Mouse (Mus musculus): Measurements from ENCODE around the gene Kcnc4. TPM values are rescaled to one million over a fixed set of nuclear protein-coding genes. Genes with fewer than 3 reads are reported as not detected.

Gene Kcnc4
- polyA plus RNA-seq (2015; fragmentation: Nextera tagmentation; extraction: Ambion mirVana) = not detected in 2 replicates

- Histone ChIP-seq H3K4me1 (replicated peaks) (peaks cover 16% of the 10 kb centered on the region; the same call in 1 of the 2 replicates), H3K4me3 (replicated peaks) (peak within 1 kb of the TSS; percentile 37), H3K27me3 (peaks cover 89% of the 10 kb centered on the region), H3K9ac (no peak within 1 kb of the TSS), H3K4me2 (peak within 1 kb of the TSS; percentile 51), H3K9me3 (replicated peaks) (no peaks in the 10 kb centered on the region), H3K27ac (no peak within 1 kb of the TSS), H3K36me3 (no peaks in the 10 kb centered on the region)
- WGBS (ENCODE audit: insufficient replicate concordance) = 2% methylated on average over 66 of the region's 68 CpGs
- ATAC-seq (ENCODE audit: low read depth) (no peak), DNase-seq (no peak)
Measured at GRCm38 (mm10) chr3:107459196-107459772, at the start of gene Kcnc4. TSS of gene Kcnc4 (minus strand) at chr3:107459552.

GRCm38 (mm10) chr3:107508696-107509095 lies 49.3 kb upstream of the Kcnc4 start:
- Histone ChIP-seq H3K4me3 (replicated peaks) (no peak overlapping the region), H3K9ac (no peak overlapping the region), H3K4me2 (no peak overlapping the region), H3K4me1 (replicated peaks) (no peaks in the 10 kb centered on the region), H3K9me3 (replicated peaks) (no peaks in the 10 kb centered on the region), H3K36me3 (no peaks in the 10 kb centered on the region), H3K27me3 (no peaks in the 10 kb centered on the region), H3K27ac (no peak overlapping the region)
- DNase-seq (no peak), ATAC-seq (ENCODE audit: low read depth) (no peak)
- WGBS (ENCODE audit: insufficient replicate concordance) = 49% methylated on average over 8 of the region's 8 CpGs

- Histone ChIP-seq H3K27ac (no peak overlapping the region), H3K4me3 (replicated peaks) (no peak overlapping the region), H3K27me3 (no peaks in the 10 kb centered on the region), H3K4me2 (no peak overlapping the region), H3K36me3 (no peaks in the 10 kb centered on the region), H3K9ac (no peak overlapping the region), H3K9me3 (replicated peaks) (no peaks in the 10 kb centered on the region), H3K4me1 (replicated peaks) (no peaks in the 10 kb centered on the region)
- 65% methylated on average over 9 of the region's 9 CpGs for WGBS (ENCODE audit: insufficient replicate concordance)
- no peak for DNase-seq
- ATAC-seq (ENCODE audit: low read depth) = no peak
Measured at GRCm38 (mm10) chr3:107507966-107508365, 48.6 kb upstream of the Kcnc4 start.

- no peak for ATAC-seq (ENCODE audit: low read depth)
- Histone ChIP-seq H3K4me2 (no peak overlapping the region), H3K27me3 (no peaks in the 10 kb centered on the region), H3K9me3 (replicated peaks) (no peaks in the 10 kb centered on the region), H3K4me1 (replicated peaks) (no peaks in the 10 kb centered on the region), H3K9ac (no peak overlapping the region), H3K27ac (no peak overlapping the region), H3K36me3 (no peaks in the 10 kb centered on the region), H3K4me3 (replicated peaks) (no peak overlapping the region)
- no peak for DNase-seq
- 55% methylated on average over 4 of the region's 4 CpGs for WGBS (ENCODE audit: insufficient replicate concordance)
Measured at GRCm38 (mm10) chr3:107506531-107506930, 47.2 kb upstream of the Kcnc4 start.

DNA sequence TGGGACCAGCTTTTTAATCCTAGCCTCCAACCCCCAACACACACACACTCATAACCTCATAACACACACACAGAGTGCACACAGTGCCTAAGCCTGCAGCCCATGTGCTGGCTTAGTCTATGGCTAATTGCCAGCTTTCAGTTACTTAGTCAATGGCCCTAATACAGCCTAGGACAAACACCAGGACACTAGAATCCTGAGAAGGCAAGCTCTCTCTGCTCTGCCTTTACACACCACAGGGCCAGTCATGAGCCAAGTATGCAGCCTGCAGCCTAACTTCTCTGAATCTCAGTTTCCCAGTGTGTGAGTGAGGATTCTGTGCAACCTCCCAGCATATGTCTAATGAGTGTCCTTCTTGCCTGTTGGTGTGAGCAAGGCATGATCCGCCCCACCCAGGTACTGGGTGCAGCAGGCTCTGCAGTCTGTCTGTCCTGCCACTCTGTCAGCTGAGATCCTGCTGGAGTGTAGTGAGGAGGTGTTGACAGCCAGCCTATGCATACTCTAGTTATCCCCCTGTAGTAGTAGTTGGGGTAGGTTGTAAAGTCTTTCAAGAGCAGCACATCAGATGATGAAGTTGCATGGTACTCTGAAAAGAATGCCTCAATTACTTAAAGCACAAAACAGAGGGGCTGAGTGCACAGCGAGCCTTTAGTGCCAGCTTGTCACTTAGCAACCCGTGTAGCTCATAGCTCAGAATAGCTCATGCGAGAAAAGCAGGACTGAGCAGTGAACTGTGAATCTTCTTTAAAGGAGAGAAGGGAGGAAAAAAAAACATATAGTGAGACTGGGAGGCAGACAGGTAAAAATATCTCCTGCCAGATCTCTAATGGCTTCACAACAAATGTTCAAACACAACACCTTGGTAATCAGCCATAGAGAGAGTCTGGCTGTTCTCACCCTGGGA lies 46.4 kb upstream of the Kcnc4 start:
- Histone ChIP-seq H3K27ac (no peak overlapping the region), H3K36me3 (no peaks in the 10 kb centered on the region), H3K9ac (no peak overlapping the region), H3K27me3 (no peaks in the 10 kb centered on the region), H3K4me3 (replicated peaks) (no peak overlapping the region), H3K4me1 (replicated peaks) (no peaks in the 10 kb centered on the region), H3K9me3 (replicated peaks) (no peaks in the 10 kb centered on the region), H3K4me2 (no peak overlapping the region)
- no peak for ATAC-seq (ENCODE audit: low read depth)
- WGBS (ENCODE audit: insufficient replicate concordance) = 67% methylated on average over 4 of the region's 4 CpGs
- DNase-seq = no peak

GRCm38 (mm10) chr3:107504542-107504941 lies 45.2 kb upstream of the Kcnc4 start:
- H3K9ac ChIP-seq = no peak overlapping the region
- no peaks in the 10 kb centered on the region for H3K9me3 ChIP-seq (replicated peaks)
- 30% methylated on average over 1 of the region's 1 CpGs for WGBS (ENCODE audit: insufficient replicate concordance)
- no peak overlapping the region for H3K27ac ChIP-seq
- no peak overlapping the region for H3K4me3 ChIP-seq (replicated peaks)
- ATAC-seq (ENCODE audit: low read depth) (no peak), DNase-seq (no peak)
- H3K36me3 ChIP-seq = no peaks in the 10 kb centered on the region
- H3K4me1 ChIP-seq (replicated peaks) = no peaks in the 10 kb centered on the region
- no peak overlapping the region for H3K4me2 ChIP-seq
- no peaks in the 10 kb centered on the region for H3K27me3 ChIP-seq

DNA sequence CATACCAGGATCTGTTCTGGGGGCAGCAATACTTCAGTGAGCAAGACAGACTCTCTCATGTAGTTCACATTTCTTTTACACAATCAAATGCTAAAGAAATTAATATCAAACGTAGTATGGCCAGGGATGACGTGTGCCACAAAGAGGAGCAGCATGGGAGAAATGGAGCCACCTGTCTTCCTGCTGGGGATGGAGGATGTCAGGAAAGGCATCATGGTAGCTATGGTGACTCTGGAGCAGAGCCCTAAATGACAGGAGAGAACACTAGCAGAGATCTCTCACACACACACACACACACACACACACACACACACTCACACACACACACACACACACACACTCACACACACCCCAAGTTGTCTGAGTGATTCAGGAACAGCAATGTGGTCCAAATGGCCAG lies 44.4 kb upstream of the Kcnc4 start:
- Histone ChIP-seq H3K36me3 (no peaks in the 10 kb centered on the region), H3K27me3 (no peaks in the 10 kb centered on the region), H3K4me1 (replicated peaks) (no peaks in the 10 kb centered on the region), H3K4me3 (replicated peaks) (no peak overlapping the region), H3K9me3 (replicated peaks) (no peaks in the 10 kb centered on the region), H3K4me2 (no peak overlapping the region), H3K9ac (no peak overlapping the region), H3K27ac (no peak overlapping the region)
- WGBS (ENCODE audit: insufficient replicate concordance) = 42% methylated on average over 2 of the region's 2 CpGs
- ATAC-seq (ENCODE audit: low read depth) (no peak), DNase-seq (no peak)

DNA sequence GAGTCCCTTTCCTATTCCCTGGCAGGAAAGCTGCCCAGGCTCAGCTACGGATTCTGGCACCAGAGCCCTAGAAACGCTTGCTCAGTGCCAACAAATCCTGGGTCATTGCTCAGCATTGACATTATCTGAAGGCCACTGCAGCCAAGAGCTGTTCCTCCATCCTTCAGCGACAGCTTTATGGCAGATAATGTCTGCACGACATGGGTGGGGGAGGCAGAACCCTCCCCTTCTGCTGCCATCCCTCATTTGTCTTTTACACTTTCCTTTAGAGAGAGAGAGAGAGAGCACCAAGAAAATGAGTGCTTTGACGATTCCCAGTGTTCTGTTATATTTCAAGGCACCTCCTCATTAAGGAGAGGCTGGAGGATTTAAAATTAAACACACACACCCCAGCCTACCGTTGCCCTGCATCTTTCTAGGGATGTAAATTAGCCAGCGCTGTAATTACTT lies 42.4 kb upstream of the Kcnc4 start:
- Histone ChIP-seq H3K27ac (no peak overlapping the region), H3K4me3 (replicated peaks) (no peak overlapping the region), H3K4me2 (no peak overlapping the region), H3K9ac (no peak overlapping the region), H3K27me3 (no peaks in the 10 kb centered on the region), H3K9me3 (replicated peaks) (no peaks in the 10 kb centered on the region), H3K36me3 (no peaks in the 10 kb centered on the region), H3K4me1 (replicated peaks) (no peaks in the 10 kb centered on the region)
- WGBS (ENCODE audit: insufficient replicate concordance) = 43% methylated on average over 7 of the region's 7 CpGs
- DNase-seq (no peak), ATAC-seq (ENCODE audit: low read depth) (no peak)

DNA sequence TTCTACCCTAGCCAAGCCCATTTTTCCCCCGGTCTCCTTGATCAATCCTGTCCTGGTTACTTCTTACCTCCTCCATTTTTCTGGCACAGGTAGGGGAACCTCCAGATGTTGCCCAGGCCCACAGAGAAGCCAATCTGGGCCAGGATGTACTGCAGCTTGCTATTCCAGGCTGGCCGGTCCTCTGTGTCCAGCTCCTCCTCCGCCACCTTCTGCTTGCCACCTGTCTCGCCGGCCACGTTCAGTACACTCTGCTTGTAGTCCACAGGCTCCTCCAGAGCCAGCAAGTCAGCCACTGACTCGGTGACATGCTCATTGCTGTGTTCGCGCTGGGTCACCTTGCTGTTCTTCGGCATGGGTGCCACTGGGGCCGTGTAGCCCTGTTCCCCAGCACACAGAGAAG lies 40.9 kb upstream of the Kcnc4 start:
- H3K9ac ChIP-seq = no peak overlapping the region
- ATAC-seq (ENCODE audit: low read depth) = no peak
- no peak overlapping the region for H3K4me3 ChIP-seq (replicated peaks)
- H3K4me1 ChIP-seq (replicated peaks) = no peaks in the 10 kb centered on the region
- no peak for DNase-seq
- H3K4me2 ChIP-seq = no peak overlapping the region
- 80% methylated on average over 11 of the region's 11 CpGs for WGBS (ENCODE audit: insufficient replicate concordance)
- no peaks in the 10 kb centered on the region for H3K36me3 ChIP-seq
- H3K27me3 ChIP-seq = no peaks in the 10 kb centered on the region
- H3K27ac ChIP-seq = no peak overlapping the region
- H3K9me3 ChIP-seq (replicated peaks) = no peaks in the 10 kb centered on the region

GRCm38 (mm10) chr3:107496086-107496850 lies 36.9 kb upstream of the Kcnc4 start:
- Histone ChIP-seq H3K4me1 (replicated peaks) (no peaks in the 10 kb centered on the region), H3K36me3 (no peaks in the 10 kb centered on the region), H3K4me3 (replicated peaks) (no peak overlapping the region), H3K27ac (no peak overlapping the region), H3K4me2 (no peak overlapping the region), H3K27me3 (no peaks in the 10 kb centered on the region), H3K9ac (no peak overlapping the region), H3K9me3 (replicated peaks) (no peaks in the 10 kb centered on the region)
- WGBS (ENCODE audit: insufficient replicate concordance) = 63% methylated on average over 13 of the region's 13 CpGs
- no peak for DNase-seq
- ATAC-seq (ENCODE audit: low read depth) = no peak

DNA sequence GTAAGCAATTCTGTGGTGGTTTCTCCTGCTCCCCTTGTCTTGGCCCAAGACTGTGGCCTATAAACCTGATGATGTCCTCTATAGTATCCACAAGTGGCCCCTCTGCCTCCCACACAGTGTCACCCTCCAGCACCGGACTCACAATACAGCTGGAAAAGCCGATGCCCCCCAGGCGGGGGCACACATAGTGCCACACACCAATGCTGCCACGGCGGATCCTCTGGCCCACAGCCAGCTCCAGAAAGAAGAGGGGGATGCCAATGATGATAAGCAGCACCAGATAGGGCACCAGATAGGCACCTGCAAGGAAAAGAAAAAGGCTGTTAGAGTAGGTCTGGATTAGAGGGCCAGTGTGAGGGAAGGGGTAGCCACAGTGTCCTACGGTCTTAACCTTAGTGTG lies 36.2 kb upstream of the Kcnc4 start:
- no peaks in the 10 kb centered on the region for H3K9me3 ChIP-seq (replicated peaks)
- no peak overlapping the region for H3K9ac ChIP-seq
- H3K27me3 ChIP-seq = no peaks in the 10 kb centered on the region
- WGBS (ENCODE audit: insufficient replicate concordance) = 85% methylated on average over 6 of the region's 6 CpGs
- no peaks in the 10 kb centered on the region for H3K4me1 ChIP-seq (replicated peaks)
- no peak for DNase-seq
- no peak for ATAC-seq (ENCODE audit: low read depth)
- no peak overlapping the region for H3K4me2 ChIP-seq
- no peaks in the 10 kb centered on the region for H3K36me3 ChIP-seq
- H3K4me3 ChIP-seq (replicated peaks) = no peak overlapping the region
- H3K27ac ChIP-seq = no peak overlapping the region

All from liver, embryonic 13.5 days (tissue).